Mouse (Mus musculus): ENCODE data around the gene Nop16. TPM values are rescaled to one million over a fixed set of nuclear protein-coding genes. Genes with fewer than 3 reads are reported as not detected.

The Nop16 gene
- 41.4 and 43.6 TPM in 2 replicates for polyA plus RNA-seq (2012; rRNA removed)

GRCm38 (mm10) chr13:54589996-54590951 is at the start of gene Nop16, which contains the start of gene Higd2a:
TSS of gene Nop16 (minus strand) at chr13:54590090.
TSS of gene Higd2a (plus strand) at chr13:54590207.

GRCm38 (mm10) chr13:54621155-54621932 is 31.5 kb upstream of the Nop16 start, which contains the start of gene Faf2:
TSS of gene Faf2 (plus strand) at chr13:54621784.

GRCm38 (mm10) chr13:54610972-54611754 is 21.3 kb upstream of the Nop16 start, which contains the start of gene Cltb:
TSS of gene Cltb (minus strand) at chr13:54611344.

DNA sequence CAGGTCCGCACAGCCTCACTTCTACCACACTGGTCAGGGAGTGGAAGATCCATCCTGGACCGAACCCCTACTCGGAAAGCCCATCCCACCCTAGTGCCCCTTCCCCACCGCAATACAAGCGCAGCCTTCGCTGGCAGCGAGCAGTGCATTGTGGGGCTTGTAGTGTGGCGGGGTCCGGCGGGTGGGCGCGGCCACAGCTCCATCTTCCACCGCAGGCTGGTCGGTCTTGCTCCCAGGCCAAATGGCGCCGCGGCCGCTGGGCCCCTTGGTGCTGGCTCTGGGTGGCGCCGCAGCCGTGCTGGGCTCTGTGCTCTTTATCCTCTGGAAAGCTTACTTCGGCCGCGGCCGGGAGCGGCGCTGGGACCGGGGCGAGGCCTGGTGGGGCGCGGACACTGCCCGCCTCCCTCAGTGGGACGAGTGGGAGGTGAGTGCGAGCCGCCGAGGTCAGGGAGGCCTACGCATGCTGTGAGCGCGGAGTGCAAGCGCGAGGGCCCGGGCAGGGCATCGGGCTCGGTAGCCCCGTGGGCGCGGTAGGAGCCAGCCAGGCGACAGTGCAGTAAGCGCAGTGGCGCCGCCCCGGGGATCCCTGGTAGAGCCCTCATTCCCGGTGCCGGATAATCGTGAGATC is 14.9 kb downstream of the Nop16 start, which contains the start of gene Arl10:
Gene Arl10 (plus strand): TSS at position 162 of the 628 bp plus-strand sequence.

GRCm38 (mm10) chr13:54565201-54565581 is 24.7 kb downstream of the Nop16 start, which contains the start of gene 4833439L19Rik:
TSS of gene 4833439L19Rik (minus strand) at chr13:54565435.

Other genes with a start within 250 kb of the Nop16 start
- 45.9 and 48.3 TPM in 2 replicates for gene Cplx2, start 218.7 kb downstream of the Nop16 start, polyA plus RNA-seq (2012; rRNA removed)
- gene Thoc3, start 121.2 kb downstream of the Nop16 start, polyA plus RNA-seq (2012; rRNA removed): 49.5 and 54.2 TPM in 2 replicates
- gene Simc1, start 86.3 kb downstream of the Nop16 start, polyA plus RNA-seq (2012; rRNA removed): 33.4 and 35.6 TPM in 2 replicates
- 139 and 162 TPM in 2 replicates for gene 4833439L19Rik, start 24.7 kb downstream of the Nop16 start, polyA plus RNA-seq (2012; rRNA removed)
- gene Arl10, start 15.1 kb downstream of the Nop16 start, polyA plus RNA-seq (2012; rRNA removed): 71.1 and 73.2 TPM in 2 replicates
- 127 and 138 TPM in 2 replicates for gene Higd2a, start 117 bp upstream of the Nop16 start, polyA plus RNA-seq (2012; rRNA removed)
- gene Cltb, start 21.3 kb upstream of the Nop16 start, polyA plus RNA-seq (2012; rRNA removed): 89.3 and 101 TPM in 2 replicates
- 41.4 and 43.7 TPM in 2 replicates for gene Faf2, start 31.7 kb upstream of the Nop16 start, polyA plus RNA-seq (2012; rRNA removed)
- 157 and 162 TPM in 2 replicates for gene Rnf44, start 103.8 kb upstream of the Nop16 start, polyA plus RNA-seq (2012; rRNA removed)
- gene Cdhr2, start 111.4 kb upstream of the Nop16 start, polyA plus RNA-seq (2012; rRNA removed): 0.07 and 0.09 TPM in 2 replicates
- gene Gprin1, start 159.8 kb upstream of the Nop16 start, polyA plus RNA-seq (2012; rRNA removed): 70.0 and 73.5 TPM in 2 replicates
- 55.4 and 60.9 TPM in 2 replicates for gene Sncb, start 176.5 kb upstream of the Nop16 start, polyA plus RNA-seq (2012; rRNA removed)
- gene Eif4e1b, start 193.9 kb upstream of the Nop16 start, polyA plus RNA-seq (2012; rRNA removed): not detected in 2 replicates
- 15.5 and 18.8 TPM in 2 replicates for gene Tspan17, start 199.3 kb upstream of the Nop16 start, polyA plus RNA-seq (2012; rRNA removed)

Data from central nervous system, embryonic 14 days (tissue).